Mouse (Mus musculus) forebrain, embryonic 13.5 days (tissue): Measurements from ENCODE around the gene Hist2h3c2. TPM values are rescaled to one million over a fixed set of nuclear protein-coding genes. Genes with fewer than 3 reads are reported as not detected.
"Not testable (repeated sequence)": the region's sequence is repeated elsewhere in the genome, so short reads cannot be mapped to it uniquely, and the experiment has no call there.

Experiments
- ATAC-seq: fragments of 200-750 bp; cut with Nextera tagmentation; 2 replicates; pipeline ENCODE4 v1.8.0; 2017
- H3K27ac ChIP-seq: fragments of 300-500 bp; sonication (generic); 2 replicates; pipeline ENCODE4 v1.5.1; 2015; ENCODE audit warnings: inconsistent platforms, mild to moderate bottlenecking, moderate library complexity
- H3K27me3 ChIP-seq: fragments of 300-500 bp; sonication (generic); 2 replicates; pipeline ENCODE4 v1.6.1; 2015; ENCODE audit warnings: mild to moderate bottlenecking, inconsistent platforms
- H3K36me3 ChIP-seq: fragments of 300-500 bp; sonication (generic); 2 replicates; pipeline ENCODE4 v1.6.1; 2015; ENCODE audit warnings: mild to moderate bottlenecking, inconsistent platforms; ENCODE audit not compliant: poor library complexity, severe bottlenecking
- H3K4me1 ChIP-seq: fragments of 300-500 bp; sonication (generic); 2 replicates; pipeline ENCODE4 v1.6.1; 2015; ENCODE audit warnings: inconsistent platforms
- H3K4me2 ChIP-seq: fragments of 300-500 bp; sonication (generic); 2 replicates; pipeline ENCODE4 v1.6.1; 2015; ENCODE audit warnings: inconsistent platforms, mild to moderate bottlenecking, moderate library complexity
- H3K4me3 ChIP-seq: fragments of 300-500 bp; sonication (generic); 2 replicates; pipeline ENCODE4 v1.5.1; 2015; ENCODE audit warnings: mild to moderate bottlenecking, inconsistent platforms
- H3K9ac ChIP-seq: fragments of 300-500 bp; sonication (generic); 2 replicates; pipeline ENCODE4 v1.6.1; 2015; ENCODE audit warnings: mild to moderate bottlenecking, inconsistent platforms
- H3K9me3 ChIP-seq: fragments of 300-500 bp; sonication (generic); replicated peaks from 2 replicates; pipeline ENCODE4 v1.6.1; 2016; ENCODE audit warnings: inconsistent platforms
- WGBS: fragments of 180-500 bp; shearing (Covaris S2); methylation state at CpG from one replicate; pipeline ENCODE4 v1.1.7; 2015; 5-methylcytosine and 5-hydroxymethylcytosine counted together
- polyA plus RNA-seq: library from polyadenylated mRNA; unstranded; fragments of >200 nt; fragmentation: Nextera tagmentation; extraction: Ambion mirVana; gene quantifications from 2 replicates; pipeline ENCODE4 v1.2.1, GENCODE M21; 2015

Hist2h3c2 gene
- polyA plus RNA-seq, 1 experiment from 2014 or later: 15.0 TPM

DNA sequence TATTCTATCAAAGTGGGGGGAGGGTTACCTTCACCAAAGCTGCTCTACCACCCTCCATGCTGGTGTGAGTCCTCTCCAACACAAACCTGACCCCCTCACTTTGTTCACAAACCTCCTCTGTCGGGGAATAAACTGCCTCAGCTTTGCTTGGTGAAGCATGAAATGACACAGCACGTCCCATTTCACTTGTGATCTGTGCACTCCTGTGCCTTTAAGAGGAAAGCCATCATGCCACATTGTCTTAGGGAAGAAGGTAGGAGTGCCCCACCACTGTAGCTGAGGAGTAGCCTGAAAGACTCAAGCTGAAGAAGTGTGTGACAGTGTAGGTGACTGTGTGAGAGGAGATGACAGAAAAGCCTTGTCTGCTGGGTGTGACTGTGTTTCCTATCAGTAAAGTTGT is 13.5 kb downstream of the Hist2h3c2 start:
- H3K9me3 ChIP-seq: no peaks in the 10 kb centered on the region
- 8% methylated on average over 2 of the region's 2 CpGs for whole genome bisulfite sequencing
- H3K9ac ChIP-seq: peak overlapping the region; percentile 40; the same call in 1 of the 2 replicates
- H3K36me3 ChIP-seq: no peaks in the 10 kb centered on the region
- peak overlapping the region; percentile 7; the same call in 1 of the 2 replicates for H3K4me2 ChIP-seq
- no peak overlapping the region for H3K27ac ChIP-seq
- H3K4me3 ChIP-seq: no peak overlapping the region
- ATAC-seq: no peak
- H3K4me1 ChIP-seq: peaks cover 48% of the 10 kb centered on the region
- H3K27me3 ChIP-seq: no peaks in the 10 kb centered on the region

DNA sequence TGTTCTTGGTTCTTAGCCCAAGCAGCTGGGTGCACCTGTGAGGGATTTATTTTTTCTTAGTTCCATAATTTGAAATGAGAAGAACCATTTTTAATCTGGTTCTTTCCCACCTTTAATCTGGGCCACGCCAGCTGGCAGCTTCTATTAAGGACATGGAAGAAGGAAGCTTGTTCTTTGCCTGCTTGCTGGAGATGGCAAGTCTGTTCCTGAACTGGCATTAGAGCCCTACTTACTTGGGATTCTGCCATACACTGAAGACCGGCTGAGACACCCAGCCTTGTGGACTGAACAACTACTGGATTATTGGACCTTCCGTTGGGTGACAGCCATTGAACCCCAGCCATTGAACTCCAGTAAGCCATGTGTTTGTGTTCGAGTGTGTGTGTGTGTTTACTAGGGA is 16.2 kb downstream of the Hist2h3c2 start:
- no peaks in the 10 kb centered on the region for H3K36me3 ChIP-seq
- H3K4me2 ChIP-seq: peak overlapping the region; percentile 87
- ATAC-seq: no peak
- 0 out of 2 replicates have a peak overlapping the region, but pooled peaks have one; percentile 61 for H3K4me3 ChIP-seq
- H3K27ac ChIP-seq: no peak overlapping the region
- WGBS: 83% methylated on average over 4 of the region's 4 CpGs
- no peaks in the 10 kb centered on the region for H3K27me3 ChIP-seq
- peak overlapping the region; percentile 88 for H3K9ac ChIP-seq
- H3K4me1 ChIP-seq: peaks cover 55% of the 10 kb centered on the region
- H3K9me3 ChIP-seq: no peaks in the 10 kb centered on the region

DNA sequence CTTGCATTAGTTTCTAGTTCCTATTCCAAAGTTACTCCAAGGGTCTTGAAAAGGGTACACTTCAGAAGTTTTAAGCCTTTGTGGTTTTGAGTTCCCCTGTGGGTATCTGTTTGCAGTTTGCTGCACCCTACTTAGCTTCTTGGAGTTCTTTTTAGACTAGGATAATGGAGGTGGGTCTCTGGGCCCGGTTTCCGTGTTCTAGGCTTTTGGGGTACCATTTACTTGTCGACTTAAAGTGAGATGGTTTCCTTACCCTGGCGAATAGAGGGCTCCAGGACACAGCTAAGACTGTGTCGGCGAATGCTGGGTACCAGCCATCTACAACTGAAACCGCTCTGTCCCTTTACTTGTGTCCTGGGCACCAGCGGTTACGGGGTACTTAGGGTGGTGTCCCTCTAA is 17.3 kb downstream of the Hist2h3c2 start:
- Histone ChIP-seq H3K4me1 (peaks cover 55% of the 10 kb centered on the region), H3K27ac (peak overlapping the region; percentile 98), H3K4me2 (peak overlapping the region; percentile 87), H3K9ac (peak overlapping the region; percentile 88), H3K36me3 (no peaks in the 10 kb centered on the region), H3K27me3 (no peaks in the 10 kb centered on the region), H3K4me3 (peak overlapping the region; percentile 61), H3K9me3 (no peaks in the 10 kb centered on the region)
- 9% methylated on average over 9 of the region's 9 CpGs for WGBS
- no peak for ATAC-seq

DNA sequence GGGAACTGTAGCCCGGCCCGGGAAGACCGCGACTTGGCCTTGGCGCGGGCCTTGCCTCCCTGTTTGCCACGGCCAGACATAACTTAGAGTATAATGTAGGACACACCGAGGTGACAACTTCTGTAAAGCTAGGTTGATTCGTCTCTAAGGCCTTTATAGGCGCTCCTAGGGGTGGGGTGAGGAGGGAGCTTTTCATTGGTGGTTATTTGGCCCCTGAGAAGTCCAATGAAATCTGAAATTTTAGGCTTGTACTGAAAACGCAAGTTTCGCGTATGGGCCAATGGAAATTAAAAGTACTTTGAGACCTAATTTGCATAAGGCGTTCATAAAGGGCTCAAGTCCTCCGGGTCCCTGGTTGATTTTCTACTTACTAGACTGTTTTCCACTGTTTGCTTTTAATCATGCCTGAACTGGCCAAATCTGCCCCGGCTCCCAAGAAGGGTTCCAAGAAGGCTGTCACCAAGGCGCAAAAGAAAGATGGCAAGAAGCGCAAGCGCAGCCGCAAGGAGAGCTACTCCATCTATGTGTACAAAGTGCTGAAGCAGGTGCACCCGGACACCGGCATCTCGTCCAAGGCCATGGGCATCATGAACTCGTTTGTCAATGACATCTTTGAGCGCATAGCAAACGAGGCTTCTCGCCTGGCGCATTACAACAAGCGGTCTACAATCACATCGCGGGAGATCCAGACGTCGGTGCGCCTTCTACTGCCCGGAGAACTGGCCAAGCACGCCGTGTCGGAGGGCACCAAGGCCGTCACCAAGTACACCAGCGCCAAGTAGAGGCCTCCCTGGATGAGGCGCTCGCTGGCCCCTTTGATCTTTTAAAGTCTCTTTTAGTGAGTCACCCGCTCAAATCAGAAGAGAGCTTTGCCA is 17.9 kb downstream of the Hist2h3c2 start, which contains the start of the genes Hist2h2ac and Hist2h2be:
Hist2h2ac (minus strand) TSS at position 116 of the 875 bp plus-strand sequence.
Hist2h2be (plus strand) TSS at position 355 of the 875 bp plus-strand sequence.
- no peaks in the 10 kb centered on the region for H3K27me3 ChIP-seq
- under 1% methylated on average over 43 of the region's 43 CpGs for WGBS
- peak; percentile 90 for ATAC-seq
- H3K9ac ChIP-seq: peak within 1 kb of the TSS; percentile 88
- H3K4me2 ChIP-seq: peak within 1 kb of the TSS; percentile 87
- H3K9me3 ChIP-seq: no peaks in the 10 kb centered on the region
- H3K36me3 ChIP-seq: no peaks in the 10 kb centered on the region
- H3K4me1 ChIP-seq: peaks cover 55% of the 10 kb centered on the region
- H3K27ac ChIP-seq: peak within 1 kb of the TSS; percentile 98
- peak within 1 kb of the TSS; percentile 61 for H3K4me3 ChIP-seq

DNA sequence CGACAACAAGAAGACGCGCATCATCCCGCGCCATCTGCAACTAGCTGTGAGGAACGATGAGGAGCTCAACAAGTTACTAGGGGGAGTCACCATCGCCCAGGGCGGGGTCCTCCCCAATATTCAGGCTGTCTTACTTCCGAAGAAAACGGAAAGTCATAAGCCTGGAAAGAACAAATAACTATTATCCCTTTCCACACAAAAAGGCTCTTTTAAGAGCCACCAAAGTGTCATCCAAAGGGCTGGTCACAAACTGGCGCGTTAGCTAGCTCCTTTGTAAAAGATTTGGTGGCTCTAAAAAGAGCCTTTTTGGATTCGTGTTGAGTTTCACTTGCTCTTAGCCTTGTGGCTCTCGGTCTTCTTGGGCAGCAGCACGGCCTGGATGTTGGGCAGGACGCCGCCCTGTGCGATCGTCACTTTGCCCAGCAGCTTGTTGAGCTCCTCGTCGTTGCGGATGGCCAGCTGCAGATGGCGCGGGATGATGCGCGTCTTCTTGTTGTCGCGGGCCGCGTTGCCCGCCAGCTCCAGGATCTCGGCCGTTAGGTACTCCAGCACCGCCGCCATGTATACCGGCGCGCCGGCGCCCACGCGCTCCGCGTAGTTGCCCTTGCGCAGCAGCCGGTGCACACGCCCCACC is 18.7 kb downstream of the Hist2h3c2 start:
- 0% methylated on average over 25 of the region's 47 CpGs for whole genome bisulfite sequencing
- peak; percentile 9 for ATAC-seq
- Histone ChIP-seq H3K27ac (peak overlapping the region; percentile 98), H3K4me3 (peak overlapping the region; percentile 61), H3K9ac (peak overlapping the region; percentile 88), H3K4me2 (peak overlapping the region; percentile 87), H3K4me1 (peaks cover 48% of the 10 kb centered on the region)
- not testable (repeated sequence) for H3K9me3 ChIP-seq, H3K27me3 ChIP-seq, H3K36me3 ChIP-seq

DNA sequence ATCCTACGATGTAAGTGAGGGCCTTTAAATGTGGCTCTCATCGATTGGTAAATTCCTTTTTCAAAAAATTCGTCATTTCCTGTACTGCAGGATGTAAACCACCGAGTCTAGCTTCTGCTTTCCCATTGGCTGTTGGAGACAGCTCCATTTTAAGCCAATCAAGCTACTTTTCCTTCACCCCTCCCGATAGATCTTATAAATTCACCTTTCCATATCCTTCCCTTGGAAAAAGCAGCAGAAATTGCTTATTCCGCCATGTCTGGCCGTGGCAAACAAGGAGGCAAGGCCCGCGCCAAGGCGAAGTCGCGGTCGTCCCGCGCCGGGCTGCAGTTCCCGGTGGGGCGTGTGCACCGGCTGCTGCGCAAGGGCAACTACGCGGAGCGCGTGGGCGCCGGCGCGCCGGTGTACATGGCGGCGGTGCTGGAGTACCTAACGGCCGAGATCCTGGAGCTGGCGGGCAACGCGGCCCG is 19.2 kb downstream of the Hist2h3c2 start, which contains the start of the genes Bola1 and Hist2h2ab:
Bola1 (minus strand) TSS at position 49 of the 470 bp plus-strand sequence.
Hist2h2ab (plus strand) TSS at position 205 of the 470 bp plus-strand sequence.
- Histone ChIP-seq H3K27ac (peak within 1 kb of the TSS; percentile 98), H3K4me2 (peak within 1 kb of the TSS; percentile 87), H3K9me3 (no peaks in the 10 kb centered on the region), H3K9ac (peak within 1 kb of the TSS; percentile 88), H3K4me1 (peaks cover 42% of the 10 kb centered on the region), H3K36me3 (no peaks in the 10 kb centered on the region), H3K4me3 (peak within 1 kb of the TSS; percentile 61), H3K27me3 (no peaks in the 10 kb centered on the region)
- ATAC-seq: peak; percentile 91
- 0% methylated on average over 37 of the region's 37 CpGs for WGBS

DNA sequence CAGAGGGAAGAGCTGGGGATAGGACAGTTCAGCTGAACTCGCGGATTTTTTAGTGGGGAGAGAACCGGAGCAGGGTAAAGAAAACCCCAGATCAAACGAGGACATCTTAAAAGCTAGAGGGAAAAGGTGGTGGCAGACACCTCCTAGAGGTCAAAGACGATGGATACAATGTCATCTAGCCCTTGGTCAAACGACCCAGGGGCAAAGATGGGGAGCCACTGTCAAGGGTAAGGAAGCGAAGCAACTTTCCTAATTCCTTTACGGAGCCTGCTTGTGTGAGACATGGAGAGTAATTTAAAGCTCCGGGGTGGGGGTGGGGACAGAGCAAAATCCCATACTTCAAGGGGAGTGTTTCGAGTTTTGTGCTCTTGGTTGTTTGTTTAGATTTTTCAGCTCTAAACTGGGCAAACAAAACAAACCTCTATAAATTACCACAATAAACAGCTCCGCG is 19.7 kb downstream of the Hist2h3c2 start:
- H3K27me3 ChIP-seq: no peaks in the 10 kb centered on the region
- H3K9me3 ChIP-seq: no peaks in the 10 kb centered on the region
- peak overlapping the region; percentile 87 for H3K4me2 ChIP-seq
- H3K27ac ChIP-seq: peak overlapping the region; percentile 98
- WGBS: under 1% methylated on average over 12 of the region's 12 CpGs
- no peaks in the 10 kb centered on the region for H3K36me3 ChIP-seq
- H3K4me3 ChIP-seq: peak overlapping the region; percentile 61
- peaks cover 40% of the 10 kb centered on the region for H3K4me1 ChIP-seq
- peak; percentile 39 for ATAC-seq
- peak overlapping the region; percentile 88 for H3K9ac ChIP-seq

DNA sequence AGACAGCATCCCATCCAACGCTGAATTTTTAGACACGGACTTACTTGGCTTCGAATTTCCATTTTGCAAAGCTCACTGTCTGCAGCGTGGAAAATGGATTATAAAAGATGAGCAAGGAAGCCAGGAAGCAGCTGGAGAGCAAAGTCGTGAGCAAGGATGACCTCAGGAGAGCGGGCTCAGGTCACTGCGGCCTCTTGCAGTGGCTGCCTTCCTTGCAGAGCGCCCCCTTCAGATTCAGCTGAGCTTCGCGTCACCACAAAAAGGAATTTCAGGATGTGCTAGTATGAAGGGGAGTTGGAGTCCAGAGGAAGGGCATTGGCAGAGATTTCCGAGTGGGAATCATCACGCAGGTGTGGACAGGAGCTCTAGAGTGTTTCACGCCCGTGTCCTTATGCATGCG is 29.7 kb downstream of the Hist2h3c2 start:
- H3K27ac ChIP-seq: no peak overlapping the region
- no peaks in the 10 kb centered on the region for H3K4me1 ChIP-seq
- H3K4me3 ChIP-seq: no peak overlapping the region
- no peaks in the 10 kb centered on the region for H3K27me3 ChIP-seq
- no peak overlapping the region for H3K4me2 ChIP-seq
- 28% methylated on average over 15 of the region's 15 CpGs for WGBS
- ATAC-seq: no peak
- H3K9ac ChIP-seq: no peak overlapping the region
- no peaks in the 10 kb centered on the region for H3K9me3 ChIP-seq
- H3K36me3 ChIP-seq: no peaks in the 10 kb centered on the region

DNA sequence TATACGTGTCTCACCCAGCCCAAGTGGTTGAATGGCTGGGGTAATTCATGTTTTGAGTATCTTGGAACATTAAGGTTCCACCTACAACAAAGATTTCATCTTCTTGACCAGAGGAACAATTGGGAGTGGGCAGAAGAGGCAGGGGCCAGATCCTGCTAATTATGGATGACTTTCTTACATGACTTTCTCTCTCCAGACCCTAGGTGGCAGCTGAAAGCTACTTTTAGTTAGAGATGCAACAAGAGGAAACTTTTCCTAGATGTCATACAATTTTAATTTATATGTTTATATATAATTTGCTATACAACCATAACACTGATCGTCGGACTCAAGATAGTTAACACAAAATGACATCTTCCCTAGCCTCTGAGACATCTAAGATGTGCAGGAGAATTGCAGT is 31.1 kb downstream of the Hist2h3c2 start:
- Histone ChIP-seq H3K4me3 (no peak overlapping the region), H3K27ac (no peak overlapping the region), H3K27me3 (no peaks in the 10 kb centered on the region), H3K4me2 (no peak overlapping the region), H3K9ac (no peak overlapping the region), H3K9me3 (no peaks in the 10 kb centered on the region), H3K36me3 (no peaks in the 10 kb centered on the region), H3K4me1 (no peaks in the 10 kb centered on the region)
- ATAC-seq: no peak
- WGBS: 90% methylated on average over 3 of the region's 3 CpGs

DNA sequence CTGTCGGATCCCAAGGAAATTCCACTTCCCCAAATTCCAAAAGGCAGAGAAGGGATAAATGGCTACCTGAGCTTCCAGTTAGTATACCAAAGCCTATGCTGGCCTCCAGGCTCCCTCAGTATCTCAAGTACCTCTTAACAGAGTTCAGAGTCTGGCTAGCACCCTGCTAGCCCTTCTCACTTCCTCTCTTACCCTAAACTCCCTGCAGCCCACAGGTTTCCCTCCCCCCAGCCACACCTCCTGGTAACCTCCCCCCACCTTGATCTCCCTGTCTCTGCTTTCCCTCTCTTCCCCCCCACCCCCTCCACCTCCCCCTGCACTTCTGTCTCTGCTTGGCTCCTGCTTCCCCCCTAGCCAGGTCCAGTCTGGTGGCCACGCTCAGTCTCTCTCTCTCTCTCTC is 39.2 kb downstream of the Hist2h3c2 start:
- no peak overlapping the region for H3K27ac ChIP-seq
- H3K4me2 ChIP-seq: no peak overlapping the region
- peaks cover 15% of the 10 kb centered on the region for H3K4me1 ChIP-seq
- no peak overlapping the region for H3K4me3 ChIP-seq
- H3K9ac ChIP-seq: no peak overlapping the region
- 72% methylated on average over 2 of the region's 2 CpGs for WGBS
- H3K9me3 ChIP-seq: no peaks in the 10 kb centered on the region
- no peaks in the 10 kb centered on the region for H3K27me3 ChIP-seq
- H3K36me3 ChIP-seq: 0 out of 2 replicates have a peak, but pooled peaks cover 4% of the 10 kb centered on the region
- ATAC-seq: no peak

DNA sequence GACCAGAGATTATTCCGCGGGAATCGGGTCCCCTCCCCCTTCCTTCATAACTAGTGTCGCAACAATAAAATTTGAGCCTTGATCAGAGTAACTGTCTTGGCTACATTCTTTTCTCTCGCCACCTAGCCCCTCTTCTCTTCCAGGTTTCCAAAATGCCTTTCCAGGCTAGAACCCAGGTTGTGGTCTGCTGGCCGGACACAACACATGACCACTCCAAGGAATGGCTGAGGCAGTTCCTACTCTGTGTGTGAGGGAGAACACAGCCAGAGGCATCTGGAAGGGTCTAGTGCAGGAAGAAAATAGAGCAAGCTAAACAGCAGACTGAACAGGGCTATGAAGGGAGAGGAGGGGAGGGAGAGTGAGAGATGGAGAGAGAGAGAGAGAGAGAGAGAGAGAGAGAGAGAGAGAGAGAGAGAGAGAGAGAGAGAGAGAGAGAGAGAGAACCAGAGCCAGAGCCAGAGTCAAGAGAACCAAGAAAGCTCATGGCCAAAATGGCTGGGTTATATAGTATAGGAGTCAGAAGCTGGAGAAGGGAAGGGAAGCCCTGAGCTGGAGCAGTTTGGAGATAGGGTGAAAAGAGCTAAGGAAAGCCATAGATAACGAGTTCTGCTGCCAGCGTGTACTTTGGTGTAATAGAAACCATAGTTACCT is 40.2 kb downstream of the Hist2h3c2 start:
- WGBS: 24% methylated on average over 8 of the region's 8 CpGs

More for the DNA sequence above, 40.2 kb downstream of the Hist2h3c2 start:
- H3K27me3 ChIP-seq, H3K27ac ChIP-seq, H3K9me3 ChIP-seq, H3K9ac ChIP-seq, ATAC-seq, H3K4me3 ChIP-seq, H3K4me2 ChIP-seq: not testable (repeated sequence)
- peaks cover 15% of the 10 kb centered on the region for H3K4me1 ChIP-seq
- peaks cover 14% of the 10 kb centered on the region; the same call in 1 of the 2 replicates for H3K36me3 ChIP-seq
